14 mouse cellular contexts compared by ENCODE assay signal in the genomic region with DNA sequence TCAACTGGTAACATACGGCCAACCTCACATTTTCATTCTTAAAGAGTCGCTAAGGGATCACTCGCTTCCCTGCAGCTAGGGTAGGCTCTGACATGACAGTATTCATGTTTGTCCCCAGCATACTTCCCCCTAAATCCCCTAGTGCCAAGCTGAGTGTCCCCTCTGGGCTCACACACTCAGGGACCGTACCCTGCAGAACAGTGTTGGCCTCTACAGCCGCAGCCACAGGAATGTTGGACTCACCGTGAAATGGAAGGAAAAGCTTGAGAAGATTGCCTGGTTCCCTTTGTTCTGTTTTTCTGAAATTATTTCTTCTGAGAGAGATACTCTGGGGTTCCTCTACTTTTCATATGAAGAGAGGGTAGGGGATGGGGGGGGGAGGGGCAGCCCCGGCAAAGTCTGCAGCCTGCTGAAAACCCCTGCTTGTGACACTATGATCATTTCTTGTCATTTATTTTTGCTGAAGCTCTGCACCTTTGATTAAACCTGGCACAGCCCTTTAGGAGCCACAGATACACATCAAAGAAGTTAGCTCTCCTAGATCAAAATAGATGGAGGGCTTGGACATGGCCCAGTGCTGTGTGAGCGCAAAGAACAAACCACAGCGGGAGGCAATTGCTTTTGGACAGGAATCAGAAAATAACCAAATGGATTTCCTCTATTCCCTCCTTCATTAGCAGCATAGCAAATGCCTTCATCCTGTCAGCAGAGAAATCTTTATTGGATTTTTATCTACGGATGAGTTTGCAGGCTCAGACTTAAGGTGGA.
DNase-seq lines count a peak whose midpoint lies in the region; ATAC-seq and TF ChIP-seq lines count a peak whose summit lies in the region.
"Had no signal": no experiment of that assay in that cellular context is flagged by ENCODE, and none has a peak within 500 bp of the region (broad histone marks: within the 10 kb centered on the region; RNA-seq: fewer than 3 reads in every experiment).

No protein-coding gene starts in this region.

- H3K4me2 ChIP-seq in forebrain, embryonic 11.5 days (ENCODE audit: low read depth, low read length, severe bottlenecking): no peak overlapping the region
- no peak overlapping the region for H3K4me2 ChIP-seq in lung, embryonic 14.5 days
- H3K4me2 ChIP-seq in hindbrain, embryonic 14.5 days (replicated peaks): no peak overlapping the region
- H3K4me2 ChIP-seq: liver, embryonic 12.5 days had no signal

- no peaks in the 10 kb centered on the region for H3K36me3 ChIP-seq in forebrain, embryonic 10.5 days (replicated peaks)
- no peaks in the 10 kb centered on the region for H3K36me3 ChIP-seq in forebrain, embryonic 11.5 days (ENCODE audit: control insufficient read depth, insufficient read depth, low read length)
- no peaks in the 10 kb centered on the region for H3K36me3 ChIP-seq in lung, embryonic 14.5 days (ENCODE audit: insufficient read depth)
- no peaks in the 10 kb centered on the region for H3K36me3 ChIP-seq in hindbrain, embryonic 14.5 days (replicated peaks; ENCODE audit: control insufficient read depth, insufficient read depth)
- H3K36me3 ChIP-seq in limb, embryonic 10.5 days: no peaks in the 10 kb centered on the region
- H3K36me3 ChIP-seq: G1E; liver, embryonic 12.5 days had no signal

- H3K4me3 ChIP-seq in forebrain, embryonic 10.5 days: no peak overlapping the region
- no peak overlapping the region for H3K4me3 ChIP-seq in forebrain, embryonic 11.5 days (ENCODE audit: low read depth, low read length)
- no peak overlapping the region for H3K4me3 ChIP-seq in lung, embryonic 14.5 days (ENCODE audit: low read depth, low read length)
- H3K4me3 ChIP-seq in hindbrain, embryonic 14.5 days (replicated peaks; ENCODE audit: low read length): no peak overlapping the region
- no peak overlapping the region for H3K4me3 ChIP-seq in limb, embryonic 10.5 days
- H3K4me3 ChIP-seq: liver, embryonic 12.5 days had no signal

- H3K4me1 ChIP-seq in forebrain, embryonic 10.5 days: peaks cover 30% of the 10 kb centered on the region
- H3K4me1 ChIP-seq in forebrain, embryonic 11.5 days (replicated peaks; ENCODE audit: control insufficient read depth, insufficient read depth, low read length): peaks cover 7% of the 10 kb centered on the region; the same call in 1 of the 2 replicates
- H3K4me1 ChIP-seq in lung, embryonic 14.5 days (ENCODE audit: insufficient read depth): no peaks in the 10 kb centered on the region; the same call in 1 of the 2 replicates
- H3K4me1 ChIP-seq in hindbrain, embryonic 14.5 days (replicated peaks; ENCODE audit: control insufficient read depth, insufficient read depth, low read length): peaks cover 29% of the 10 kb centered on the region
- no peaks in the 10 kb centered on the region for H3K4me1 ChIP-seq in limb, embryonic 10.5 days
- H3K4me1 ChIP-seq: liver, embryonic 12.5 days had no signal

- no peak overlapping the region for H3K9ac ChIP-seq in forebrain, embryonic 11.5 days (ENCODE audit: low read length)
- H3K9ac ChIP-seq in lung, embryonic 14.5 days: no peak overlapping the region
- no peak overlapping the region for H3K9ac ChIP-seq in hindbrain, embryonic 14.5 days
- H3K9ac ChIP-seq: liver, embryonic 12.5 days had no signal

- H3K27ac ChIP-seq in forebrain, embryonic 10.5 days: peak overlapping the region; percentile 35; the same call in 1 of the 2 replicates
- no peak overlapping the region for H3K27ac ChIP-seq in forebrain, embryonic 11.5 days (ENCODE audit: low read depth, low read length)
- no peak overlapping the region for H3K27ac ChIP-seq in lung, embryonic 14.5 days (ENCODE audit: low read depth)
- peak overlapping the region; percentile 44 for H3K27ac ChIP-seq in hindbrain, embryonic 14.5 days
- H3K27ac ChIP-seq in limb, embryonic 10.5 days: no peak overlapping the region
- H3K27ac ChIP-seq: liver, embryonic 12.5 days had no signal

- TF ChIP-seq CTCF in lung, embryonic 14.5 days (IDR thresholded peaks at IDR 0.05; ENCODE audit: low read depth): no peak

- 87% methylated on average over 10 of the region's 10 CpGs for whole genome bisulfite sequencing in forebrain, embryonic 10.5 days
- 82% methylated on average over 10 of the region's 10 CpGs for WGBS in forebrain, embryonic 11.5 days
- 73% methylated on average over 10 of the region's 10 CpGs for WGBS in lung, embryonic 14.5 days
- WGBS in hindbrain, embryonic 14.5 days: 58% methylated on average over 10 of the region's 10 CpGs
- 94% methylated on average over 10 of the region's 10 CpGs for WGBS in limb, embryonic 10.5 days

- peaks cover 5% of the 10 kb centered on the region for H3K27me3 ChIP-seq in forebrain, embryonic 10.5 days (ENCODE audit: poor library complexity, severe bottlenecking)
- H3K27me3 ChIP-seq in forebrain, embryonic 11.5 days (ENCODE audit: control insufficient read depth, insufficient read depth, low read length): no peaks in the 10 kb centered on the region
- no peaks in the 10 kb centered on the region for H3K27me3 ChIP-seq in lung, embryonic 14.5 days (ENCODE audit: insufficient read depth, low read length)
- H3K27me3 ChIP-seq in hindbrain, embryonic 14.5 days (ENCODE audit: control insufficient read depth, insufficient read depth, low read length): no peaks in the 10 kb centered on the region
- H3K27me3 ChIP-seq in limb, embryonic 10.5 days (ENCODE audit: low read depth, poor library complexity, severe bottlenecking): no peaks in the 10 kb centered on the region
- H3K27me3 ChIP-seq: liver, embryonic 12.5 days had no signal

- ATAC-seq in forebrain, embryonic 11.5 days (replicated peaks; ENCODE audit: low FRiP score): no peak
- no peak for ATAC-seq in lung, embryonic 14.5 days (ENCODE audit: insufficient read depth)
- ATAC-seq in hindbrain, embryonic 14.5 days (ENCODE audit: low FRiP score): no peak
- ATAC-seq: liver, embryonic 12.5 days had no signal

- no peaks in the 10 kb centered on the region for H3K9me3 ChIP-seq in forebrain, embryonic 10.5 days
- H3K9me3 ChIP-seq in forebrain, embryonic 11.5 days (ENCODE audit: control insufficient read depth, low read length): no peaks in the 10 kb centered on the region; the same call in 1 of the 2 replicates
- H3K9me3 ChIP-seq in lung, embryonic 14.5 days (ENCODE audit: low read depth, low read length): no peaks in the 10 kb centered on the region
- H3K9me3 ChIP-seq in hindbrain, embryonic 14.5 days (ENCODE audit: control insufficient read depth, low read length): no peaks in the 10 kb centered on the region
- no peaks in the 10 kb centered on the region for H3K9me3 ChIP-seq in limb, embryonic 10.5 days (replicated peaks)
- H3K9me3 ChIP-seq: liver, embryonic 12.5 days had no signal

- DNase-seq in forebrain, embryonic 10.5 days (ENCODE audit: extremely low spot score, low spot score): no peak
- DNase-seq in forebrain, embryonic 11.5 days (ENCODE audit: low spot score): no peak
- DNase-seq in lung, embryonic 14.5 days: peak; percentile 63
- no peak for DNase-seq in lung, adult 18-20 months
- DNase-seq in cerebellum, adult 9-10 months: peak; percentile 4
- DNase-seq in hindbrain, embryonic 14.5 days (ENCODE audit: low spot score): peak; percentile 55
- no peak for DNase-seq in adrenal gland, postnatal 4 days (ENCODE audit: low spot score in 2 of 2)
- no peak for DNase-seq in limb, embryonic 10.5 days (ENCODE audit: low spot score)
- DNase-seq: B cell, adult 2 months; heart, postnatal 10 days; kidney, postnatal 25 days; thymus, postnatal 14 days had no signal

Comparison
In these comparisons a context has a peak if more than half of its experiments do, and no peak if none do; other contexts are left out.
1. DNase-seq: peak in lung, embryonic 14.5 days (single experiment), cerebellum, adult 9-10 months (single experiment) and hindbrain, embryonic 14.5 days (single experiment); none in forebrain, embryonic 10.5 days (single experiment), forebrain, embryonic 11.5 days (single experiment), lung, adult 18-20 months (0 of 2), adrenal gland, postnatal 4 days (0 of 2) and limb, embryonic 10.5 days (single experiment).
2. H3K27ac ChIP-seq: peak in forebrain, embryonic 10.5 days (single experiment) and hindbrain, embryonic 14.5 days (single experiment); none in forebrain, embryonic 11.5 days (single experiment), lung, embryonic 14.5 days (single experiment) and limb, embryonic 10.5 days (single experiment).